Mouse (Mus musculus) T-helper 2 cell (primary cell): ENCODE measurements around the gene Chn2.

Experiments
- in situ Hi-C: fragments of 300-600 bp; cut with MboI, MseI; formaldehyde crosslinking; loops from one replicate; pipeline ENCODE4 v1.15.1; 2025; ENCODE audit warnings: high pct_unique_total_duplicates

The Chn2 gene

DNA sequence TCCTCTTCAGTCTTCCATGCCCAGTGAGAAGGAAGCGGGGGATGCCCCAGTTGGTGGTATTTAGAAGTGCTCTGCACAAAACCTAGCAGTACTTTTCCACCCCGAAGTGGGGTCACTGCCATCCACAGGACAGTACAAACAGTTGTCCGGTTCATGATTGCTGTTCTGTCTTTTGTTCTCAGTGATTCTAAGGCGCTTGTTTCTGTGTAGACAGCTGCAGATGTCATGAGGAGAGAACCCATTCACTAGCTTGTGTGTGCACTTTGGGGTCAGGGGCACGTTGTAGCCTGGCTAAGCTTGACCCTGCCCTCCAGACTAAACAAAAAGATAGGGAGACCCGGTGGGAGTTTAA lies 234.0 kb downstream of the Chn2 start:
- in situ Hi-C loops, result no loop called here

DNA sequence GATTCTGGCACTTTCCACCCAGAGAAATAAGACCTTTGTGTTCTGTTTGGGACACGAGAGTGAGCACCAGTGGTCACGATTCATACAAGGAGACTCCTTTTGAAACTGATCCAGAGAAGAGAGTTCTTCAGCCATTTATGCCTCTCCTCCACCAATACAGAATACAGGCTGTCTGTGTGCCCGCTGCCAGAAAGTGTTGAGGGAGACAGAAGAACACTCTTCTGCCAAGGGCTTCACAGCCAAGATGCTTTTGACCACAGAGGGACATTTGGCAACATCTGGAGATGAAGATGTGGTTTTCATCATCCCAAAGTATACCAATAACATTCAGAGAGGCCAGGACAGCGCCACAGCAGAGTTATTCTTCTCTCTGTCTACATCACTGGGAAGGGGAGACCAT lies 237.9 kb downstream of the Chn2 start:
- in situ Hi-C loops, result no loop called here

DNA sequence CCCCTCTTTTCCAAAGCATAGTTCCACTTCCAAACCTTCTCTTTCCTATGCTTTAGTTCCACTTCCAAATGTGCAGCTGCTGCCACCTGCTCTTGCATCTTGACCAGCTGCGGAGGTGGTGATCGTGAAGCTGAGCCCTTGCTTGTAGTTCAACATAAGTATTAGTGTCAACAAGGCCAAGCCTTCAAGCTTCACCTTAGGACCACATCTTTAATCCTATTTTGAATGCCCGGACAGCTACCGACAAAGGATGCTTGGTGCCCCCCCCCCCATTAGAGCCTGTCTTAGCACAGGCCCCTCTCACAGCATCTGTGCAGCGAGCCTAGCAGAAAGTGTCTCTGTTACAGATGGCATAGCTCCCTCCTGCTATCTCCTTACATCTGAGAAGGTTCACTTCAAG lies 238.5 kb downstream of the Chn2 start:
- in situ Hi-C loops, result no loop called here

DNA sequence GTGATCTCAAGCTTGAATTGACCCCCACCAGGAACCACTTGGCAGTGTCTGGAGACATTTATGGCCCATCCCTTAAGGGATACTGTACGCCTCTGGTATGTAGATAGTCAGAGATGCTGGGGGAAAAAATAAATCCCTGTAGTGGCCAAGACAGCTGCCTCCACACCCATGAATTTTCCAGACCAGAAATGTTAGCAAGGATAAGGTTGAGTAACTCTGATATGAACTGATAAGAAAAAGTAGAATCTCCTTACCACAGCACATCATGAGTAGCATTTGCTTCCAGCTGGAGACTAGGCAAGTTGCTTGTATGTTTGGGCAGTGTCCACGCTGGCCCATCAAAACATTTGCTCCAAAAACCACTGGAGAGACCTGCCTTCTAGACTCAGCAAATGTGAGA lies 239.3 kb downstream of the Chn2 start:
- in situ Hi-C loops, result no loop called here

DNA sequence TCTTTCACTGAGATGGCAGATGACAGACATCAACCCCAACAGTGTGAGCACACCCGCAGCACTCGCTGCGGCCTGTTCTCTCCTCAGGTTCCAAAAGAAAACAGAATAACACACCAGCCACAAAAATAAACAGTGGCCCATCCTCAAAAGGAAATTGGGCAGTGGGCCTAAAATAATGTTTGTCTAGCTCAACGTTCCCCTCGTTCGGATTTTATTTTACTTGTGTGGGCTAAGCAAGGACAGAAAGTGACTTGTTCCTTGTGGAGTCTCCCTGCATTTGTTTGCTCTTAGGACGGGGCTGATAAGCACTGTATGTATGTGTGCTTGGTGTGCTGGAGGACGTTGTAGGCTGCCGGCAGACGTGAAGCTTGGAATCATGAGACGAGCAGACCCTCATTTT lies 240.0 kb downstream of the Chn2 start:
- in situ Hi-C loops, result no loop called here

DNA sequence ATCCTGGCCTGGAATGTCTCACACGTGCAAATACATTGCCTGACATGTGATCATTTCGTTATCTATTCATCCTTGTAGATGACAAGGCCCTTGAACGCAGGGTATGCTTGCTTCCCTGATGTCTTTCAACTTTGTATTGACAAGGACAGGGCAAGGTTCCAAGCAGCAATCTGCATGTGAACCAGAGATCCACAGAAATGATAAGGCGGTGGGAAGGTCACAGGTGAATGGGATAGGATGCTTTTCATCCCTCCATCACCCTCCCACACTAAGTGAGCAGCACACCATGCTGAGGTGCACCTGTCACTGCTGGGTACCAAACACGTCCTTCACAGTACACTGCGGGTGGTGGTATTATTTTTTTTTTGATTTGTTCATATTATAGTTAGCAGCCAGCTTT lies 240.9 kb downstream of the Chn2 start:
- in situ Hi-C loops, result no loop called here

DNA sequence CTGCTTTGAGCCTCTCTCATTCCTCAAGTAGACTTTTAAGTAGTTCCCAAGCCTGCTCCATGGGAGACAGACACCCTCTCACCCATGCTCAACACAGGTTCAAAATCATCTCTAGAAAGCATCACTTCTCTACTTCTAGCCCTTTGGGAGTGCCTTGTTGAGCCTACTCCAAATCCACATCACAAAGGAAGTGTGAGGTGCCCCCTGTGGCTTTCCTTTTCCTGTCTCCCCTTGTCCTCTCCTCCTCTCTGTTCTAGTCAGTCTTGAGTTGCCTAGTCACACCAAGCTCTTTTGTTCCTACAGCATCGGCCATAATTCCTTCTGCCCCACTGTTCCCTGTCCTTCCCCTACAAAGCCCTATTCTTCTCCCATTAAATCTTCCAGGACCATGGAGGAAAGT lies 243.9 kb downstream of the Chn2 start:
- in situ Hi-C loops, result no loop called here

DNA sequence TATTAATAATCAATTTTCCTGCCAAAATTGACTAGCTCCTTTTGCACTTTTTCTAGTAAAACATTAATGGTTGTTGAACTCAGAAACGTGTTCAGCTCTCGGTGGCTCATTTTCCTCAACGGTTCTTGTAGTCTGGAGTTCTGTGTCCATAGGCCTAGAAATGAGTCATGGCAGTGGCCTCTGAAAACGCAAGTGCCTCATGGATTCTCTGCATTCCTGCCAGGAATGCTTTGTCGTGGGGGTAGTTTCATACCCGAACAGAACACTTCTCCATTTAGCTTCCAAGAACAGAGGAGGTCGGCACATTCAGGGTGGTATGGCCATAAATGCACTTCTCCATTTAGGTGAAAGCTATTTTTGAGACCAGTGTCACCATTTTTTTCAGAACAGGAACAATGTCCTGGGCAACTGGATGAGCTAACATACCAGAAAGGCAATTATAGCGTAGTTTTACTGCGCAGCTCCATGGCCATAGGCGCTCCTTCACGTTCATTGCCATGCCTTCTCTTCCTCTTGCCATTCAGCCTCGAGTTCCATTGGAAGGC lies 244.9 kb downstream of the Chn2 start:
- in situ Hi-C loops, result no loop called here

DNA sequence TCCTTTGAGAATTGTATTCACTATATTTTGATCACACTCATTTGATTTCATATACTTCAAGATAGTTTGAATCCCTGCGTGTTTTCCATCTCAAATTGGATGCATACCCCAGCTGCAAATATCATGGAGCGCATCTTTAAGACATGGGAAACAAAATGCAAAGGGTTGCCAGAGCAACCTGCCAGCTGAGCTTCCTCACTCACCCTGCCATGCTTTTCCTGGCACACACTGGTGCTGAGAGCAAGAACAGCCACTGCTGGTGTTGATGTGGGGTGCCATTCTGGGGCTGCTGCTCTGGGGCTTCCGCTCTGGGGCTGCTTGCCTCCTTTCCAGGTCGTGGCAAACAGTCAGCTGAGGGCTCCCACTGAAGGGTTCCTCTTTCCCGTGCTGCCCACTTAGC lies 247.5 kb downstream of the Chn2 start:
- in situ Hi-C loops, result no loop called here

DNA sequence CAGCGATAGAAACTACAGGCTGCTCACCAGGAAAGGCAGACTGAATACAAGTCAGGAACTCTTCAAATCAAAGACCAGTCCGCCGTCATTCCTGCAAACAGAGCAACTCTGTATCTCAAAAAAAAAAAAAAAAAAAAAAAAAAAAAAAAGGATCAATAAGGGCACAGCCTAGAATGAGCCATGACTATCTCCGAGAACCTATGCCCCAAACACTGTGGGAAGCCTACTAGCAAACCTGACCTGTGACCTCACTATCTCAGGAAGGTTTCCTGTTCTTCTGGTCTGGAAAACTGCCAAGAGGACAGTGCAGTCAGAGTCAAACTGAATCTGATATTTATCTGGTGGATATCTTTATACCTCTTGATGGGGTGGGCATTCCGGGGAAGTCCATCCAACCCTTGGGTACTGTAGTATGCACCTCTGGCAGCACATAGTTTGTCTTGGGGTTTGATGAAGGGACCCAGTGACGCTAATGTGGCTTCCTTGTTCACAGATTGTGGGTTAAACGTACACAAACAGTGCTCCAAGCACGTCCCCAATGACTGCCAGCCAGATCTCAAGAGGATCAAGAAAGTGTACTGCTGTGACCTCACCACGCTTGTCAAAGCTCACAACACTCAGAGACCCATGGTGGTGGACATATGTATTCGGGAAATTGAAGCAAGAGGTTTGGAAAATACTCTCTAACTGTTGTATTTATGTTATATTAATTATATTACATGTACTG lies 250.6 kb downstream of the Chn2 start:
- in situ Hi-C loops, result no loop called here

DNA sequence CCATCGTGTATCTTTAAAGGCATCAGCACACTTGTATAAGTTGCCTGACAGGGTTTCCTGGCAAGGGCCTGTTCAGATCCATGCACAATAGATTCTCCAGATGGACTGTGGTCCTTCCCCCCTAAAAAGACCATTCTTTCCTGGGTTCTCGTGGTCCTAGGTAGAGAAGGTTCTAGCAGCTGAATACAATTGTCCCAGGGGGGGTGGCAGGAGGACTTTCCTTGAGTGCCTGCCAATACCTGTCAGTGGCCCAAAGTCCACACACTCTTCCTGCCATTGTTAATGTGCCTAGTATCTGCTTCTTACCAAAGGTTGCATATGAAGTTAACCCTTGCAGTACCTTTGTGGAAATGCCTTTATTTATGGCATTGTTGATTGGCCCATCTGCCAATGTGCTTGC lies 257.9 kb downstream of the Chn2 start:
- in situ Hi-C loops, result no loop called here

DNA sequence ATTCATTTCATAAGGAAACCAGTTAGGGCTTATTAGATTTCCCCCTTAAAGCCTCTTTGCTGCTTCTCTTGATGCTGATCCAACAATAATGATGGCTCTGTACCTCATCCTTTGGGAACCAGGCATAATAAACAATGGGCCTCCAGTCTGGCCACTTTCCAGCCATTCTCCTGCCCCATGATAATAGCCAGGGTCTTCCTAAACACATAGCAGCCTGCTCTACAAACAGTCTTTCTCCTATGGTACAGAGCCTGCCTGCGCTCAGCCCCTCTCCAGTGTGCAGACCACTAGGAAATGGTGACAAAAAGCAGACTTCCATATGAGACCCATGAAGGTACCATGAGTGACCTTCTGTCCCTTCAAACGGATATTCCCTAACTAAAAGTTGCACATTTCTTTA lies 260.1 kb downstream of the Chn2 start:
- in situ Hi-C loops, result no loop called here

DNA sequence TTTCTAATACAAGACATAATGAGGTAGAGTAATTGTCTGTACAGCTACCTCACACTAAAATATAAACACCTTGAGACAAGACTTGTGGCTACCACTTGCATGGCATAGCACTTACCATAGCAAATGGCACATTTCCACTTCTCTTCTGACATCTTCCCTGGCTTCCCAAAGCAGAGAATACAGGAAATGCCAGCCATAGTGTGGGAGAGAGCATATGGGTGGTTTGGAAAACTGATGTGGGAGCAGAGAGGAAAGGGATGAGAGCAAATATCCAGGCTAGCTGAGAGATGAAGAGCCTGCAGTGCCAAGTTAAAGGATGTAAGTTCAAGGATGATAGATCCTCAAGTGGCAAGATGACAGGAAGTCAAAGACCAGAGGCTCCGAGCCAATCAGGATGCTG lies 266.4 kb downstream of the Chn2 start:
- in situ Hi-C loops, result no loop called here

DNA sequence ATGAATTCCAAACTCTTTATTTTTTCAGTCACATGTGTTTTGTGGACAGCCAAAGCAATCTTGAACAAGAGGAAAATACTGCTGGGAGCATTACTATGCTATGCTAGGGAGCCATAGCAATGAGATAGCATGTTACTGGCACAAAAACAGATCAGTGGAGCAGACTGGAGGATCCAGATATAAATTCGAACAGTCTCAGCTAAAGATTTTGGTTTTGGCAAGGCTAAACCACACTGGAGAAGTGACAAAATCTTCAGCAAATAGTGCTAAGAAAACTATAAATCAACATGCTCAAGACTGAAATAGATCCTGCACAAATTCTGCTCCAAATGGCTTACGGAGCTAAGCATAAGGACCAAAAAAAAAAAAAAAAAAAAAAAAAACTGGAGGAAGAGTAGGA lies 273.7 kb downstream of the Chn2 start:
- in situ Hi-C loops, result no loop called here

DNA sequence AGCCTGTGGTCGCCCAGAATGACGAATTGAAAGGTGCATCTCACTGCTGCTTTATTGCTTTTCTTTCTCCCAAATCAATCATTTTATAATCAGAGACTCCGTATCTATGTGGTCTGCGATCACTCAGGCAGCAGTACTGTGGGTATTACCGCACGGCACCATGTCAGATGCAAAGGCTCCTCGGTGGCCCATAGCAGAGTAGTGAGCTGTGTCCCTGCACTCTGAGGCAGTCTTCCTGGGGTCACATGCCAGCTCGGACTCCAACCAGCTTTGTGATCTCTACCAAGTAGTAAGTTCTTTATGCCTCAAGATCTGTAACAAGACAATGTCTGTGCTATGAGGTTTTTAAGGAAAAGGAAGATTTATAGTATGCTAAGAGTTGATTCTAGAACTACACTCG lies 279.3 kb downstream of the Chn2 start:
- in situ Hi-C loops, result no loop called here

DNA sequence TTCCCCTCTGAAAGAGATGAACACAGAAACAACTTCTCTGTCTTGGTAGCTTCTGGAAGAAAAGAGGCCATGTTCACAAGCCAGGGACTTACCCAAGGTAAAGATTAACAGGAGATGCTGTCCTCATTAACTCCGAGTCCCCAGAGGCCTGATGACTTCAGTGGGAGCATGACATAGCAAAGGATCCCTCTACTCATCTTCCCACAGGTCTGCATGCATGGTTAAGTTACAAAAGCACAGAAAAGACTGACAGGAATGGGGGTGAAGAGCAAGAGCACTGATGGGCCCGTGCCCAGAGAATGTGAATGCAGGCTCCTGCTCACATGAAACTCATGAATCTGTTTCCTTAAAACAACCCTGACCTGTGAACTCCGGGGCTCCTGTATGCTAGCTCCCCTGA lies 279.8 kb downstream of the Chn2 start:
- in situ Hi-C loops, result no loop called here

DNA sequence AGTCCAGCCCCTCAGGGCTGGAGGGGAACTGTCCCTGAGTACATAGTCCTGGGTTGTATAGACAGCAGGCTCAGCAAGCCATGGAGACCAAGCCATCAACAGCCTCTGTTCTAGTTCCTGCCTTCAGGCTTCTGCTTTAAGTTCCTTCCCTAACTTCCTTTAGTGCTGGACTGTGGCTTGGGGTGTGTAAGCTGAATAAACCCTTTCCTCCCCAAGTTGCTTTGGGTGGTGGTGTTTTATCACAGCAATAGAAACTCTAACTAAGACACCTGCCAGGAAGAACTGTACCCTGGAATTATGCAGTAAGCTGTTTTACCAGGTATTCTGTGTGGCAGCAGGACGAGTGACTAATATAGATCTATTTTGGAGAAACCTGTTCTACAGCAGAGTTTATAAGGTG lies 280.9 kb downstream of the Chn2 start:
- in situ Hi-C loops, result no loop called here

DNA sequence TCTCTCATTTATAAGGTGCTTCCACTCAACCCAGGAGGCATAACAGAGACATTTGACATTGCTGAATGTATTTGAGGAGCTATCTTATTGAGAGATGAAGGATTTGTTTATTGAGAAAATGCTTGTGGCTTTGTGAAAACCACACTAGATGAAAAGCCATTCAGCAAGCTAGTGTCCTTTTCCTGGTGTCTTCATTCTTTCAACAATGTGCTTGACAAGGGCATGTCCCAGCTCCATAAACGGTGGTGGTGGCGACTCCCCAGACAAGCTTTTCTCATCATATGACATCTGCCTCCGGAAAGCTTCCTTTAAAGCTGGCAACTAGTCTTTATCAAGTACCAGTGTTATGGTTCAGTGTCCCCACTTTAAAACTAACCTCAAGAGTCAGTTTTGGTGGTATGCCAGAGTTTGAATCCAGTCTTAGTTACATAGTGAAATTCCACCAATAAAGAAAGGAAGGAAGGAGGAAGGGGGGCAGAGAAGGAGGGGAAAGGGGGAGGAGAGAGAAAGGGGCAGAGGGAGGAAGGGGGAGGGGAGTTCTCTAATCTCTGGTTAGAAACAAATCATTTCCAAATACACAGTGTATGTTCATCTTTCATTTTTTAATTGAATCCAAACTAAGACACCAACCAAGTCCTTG lies 286.0 kb downstream of the Chn2 start, which contains the start of gene Prr15:
Prr15 (plus strand) TSS at position 590 of the 640 bp plus-strand sequence.
- in situ Hi-C loops, result no loop called here

DNA sequence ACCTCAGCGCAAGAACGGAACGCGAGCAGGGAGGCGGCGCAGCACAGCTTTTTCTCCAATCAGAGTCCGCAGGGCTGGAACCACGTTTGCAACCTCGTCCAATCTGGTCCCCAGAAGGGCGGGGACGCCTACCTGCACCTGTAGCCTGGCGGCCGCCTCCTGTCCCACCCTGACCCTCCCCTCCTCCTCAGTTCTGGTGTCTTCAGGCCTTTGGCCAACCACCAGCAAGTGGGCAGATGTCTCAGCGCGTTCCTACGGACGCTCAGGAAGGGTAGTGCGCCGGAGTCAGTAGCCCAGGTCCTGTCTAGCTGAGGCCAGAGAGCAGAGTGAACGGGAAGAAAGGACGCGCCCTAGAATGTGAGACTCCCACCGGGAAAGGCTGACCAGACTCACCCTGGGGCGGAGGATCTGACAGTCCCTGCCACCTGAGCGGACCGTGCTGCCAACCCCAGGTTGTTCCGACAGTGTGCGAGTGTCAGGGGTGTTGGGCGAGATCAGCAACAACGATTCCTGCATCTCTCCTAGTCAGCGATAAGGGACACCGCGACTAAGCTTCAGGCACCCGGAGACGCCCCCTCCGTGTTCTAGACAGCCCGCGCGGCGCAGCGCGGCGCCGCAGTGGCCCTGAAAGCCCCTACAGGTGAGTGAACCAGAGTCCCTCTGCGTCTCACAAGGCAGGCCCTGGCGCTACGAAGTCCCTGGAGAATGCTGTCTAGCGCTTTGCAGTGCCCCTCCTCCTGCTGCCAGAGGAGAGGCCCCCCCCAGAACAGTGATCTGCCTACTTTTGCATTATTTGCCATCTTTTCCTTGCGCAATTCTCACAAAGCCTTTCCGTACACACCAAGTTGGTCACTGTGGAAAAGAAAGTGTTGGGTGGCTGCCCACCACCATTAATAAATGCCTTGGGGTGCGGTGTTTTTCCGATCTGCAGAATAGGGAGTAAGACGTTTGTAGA lies 287.6 kb downstream of the Chn2 start:
- in situ Hi-C loops, result no loop called here

DNA sequence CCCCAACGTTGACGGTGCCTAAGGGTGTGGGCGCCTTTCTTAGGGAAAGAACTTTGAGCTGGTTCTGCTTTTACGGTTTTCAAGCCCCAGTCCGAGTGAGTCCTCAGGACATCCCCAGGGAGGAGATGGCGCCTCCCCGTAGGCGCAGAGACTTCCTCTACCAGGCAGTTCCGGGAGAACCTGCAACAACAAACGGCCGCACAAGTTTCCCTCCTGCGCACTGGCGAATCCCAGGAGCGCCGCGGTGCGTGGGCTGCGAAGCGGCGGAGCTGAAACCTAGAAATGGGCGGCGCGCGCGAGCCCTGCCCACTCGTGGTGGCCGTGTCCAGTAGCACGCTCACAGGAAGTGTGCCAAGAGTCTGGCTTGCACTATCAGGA lies 288.3 kb downstream of the Chn2 start:
- in situ Hi-C loops, result no loop called here

DNA sequence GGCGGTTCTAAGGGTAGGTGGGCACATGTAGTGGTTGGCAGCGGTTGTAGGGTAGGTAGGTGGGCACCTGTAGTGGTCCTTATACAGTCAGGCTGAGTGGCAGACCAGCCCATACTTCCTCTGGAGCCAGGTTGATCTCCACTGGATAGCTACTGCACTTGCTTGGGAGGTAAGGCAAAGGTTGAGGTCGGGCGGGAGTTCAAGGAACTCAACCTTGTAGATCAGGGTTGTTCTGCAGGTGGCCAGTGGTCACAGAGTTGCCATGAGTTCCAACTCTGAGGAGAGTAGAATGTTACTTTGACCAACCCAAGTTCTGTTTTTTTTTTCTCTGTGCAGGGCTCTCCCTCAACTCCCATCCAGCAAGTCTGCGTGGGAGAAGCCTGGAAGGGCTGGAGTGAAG lies 289.4 kb downstream of the Chn2 start:
- in situ Hi-C loops, result no loop called here

DNA sequence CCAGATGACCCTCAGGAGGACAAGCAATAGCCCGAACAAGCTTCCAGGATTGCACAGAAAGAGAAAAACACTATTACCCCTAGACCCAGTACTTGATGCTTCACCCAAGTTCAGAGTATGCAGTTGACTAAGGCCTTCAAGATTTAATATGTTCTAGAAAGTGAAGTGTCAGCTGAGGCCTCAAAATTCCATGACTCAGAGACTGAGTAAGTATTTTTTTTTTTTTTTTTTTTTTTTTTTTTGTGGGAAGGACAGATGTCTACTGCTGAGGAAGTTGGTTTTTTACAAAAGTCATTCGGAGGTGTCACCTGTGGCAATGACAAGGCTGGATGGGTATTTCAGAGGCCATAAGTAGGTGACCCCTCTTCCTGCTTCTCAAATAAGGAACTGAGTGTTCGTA lies 290.2 kb downstream of the Chn2 start:
- in situ Hi-C loops, result no loop called here
